Mouse (Mus musculus) liver, embryonic 13.5 days (tissue): ENCODE results near the gene Ube2c. TPM values are rescaled to one million over a fixed set of nuclear protein-coding genes. Genes with fewer than 3 reads are reported as not detected.
A peak's percentile ranks its signal among the peaks of the same experiment; 100 is the strongest.
"Not testable (repeated sequence)": the region's sequence is repeated elsewhere in the genome, so short reads cannot be mapped to it uniquely, and the experiment has no call there.

ENCODE experiments used
- ATAC-seq: fragments of 200-750 bp; cut with Nextera tagmentation; 2 replicates; pipeline ENCODE4 v1.8.0; 2017; ENCODE audit warnings: low read depth, mild to moderate bottlenecking, moderate number of reproducible peaks, moderate library complexity
- DNase-seq: peaks from one replicate; pipeline ENCODE4 v3.0.0; 2022
- H3K27ac ChIP-seq: fragments of 300-500 bp; sonication (generic); 2 replicates; pipeline ENCODE4 v1.5.1; 2015; ENCODE audit warnings: moderate library complexity, mild to moderate bottlenecking, inconsistent platforms
- H3K27me3 ChIP-seq: fragments of 300-500 bp; sonication (generic); 2 replicates; pipeline ENCODE4 v1.6.1; 2015; ENCODE audit warnings: mild to moderate bottlenecking, inconsistent platforms
- H3K36me3 ChIP-seq: fragments of 300-500 bp; sonication (generic); 2 replicates; pipeline ENCODE4 v1.6.1; 2015; ENCODE audit warnings: mild to moderate bottlenecking, inconsistent platforms
- H3K4me1 ChIP-seq: fragments of 300-500 bp; sonication (generic); replicated peaks from 2 replicates; pipeline ENCODE4 v1.6.1; 2015; ENCODE audit warnings: inconsistent platforms
- H3K4me2 ChIP-seq: fragments of 300-500 bp; sonication (generic); 2 replicates; pipeline ENCODE4 v1.6.1; 2015; ENCODE audit warnings: inconsistent platforms, mild to moderate bottlenecking, moderate library complexity
- H3K4me3 ChIP-seq: fragments of 300-500 bp; sonication (generic); replicated peaks from 2 replicates; pipeline ENCODE4 v1.5.1; 2015; ENCODE audit warnings: mild to moderate bottlenecking, inconsistent platforms
- H3K9ac ChIP-seq: fragments of 300-500 bp; sonication (generic); 2 replicates; pipeline ENCODE4 v1.6.1; 2015; ENCODE audit warnings: mild to moderate bottlenecking, inconsistent platforms
- H3K9me3 ChIP-seq: fragments of 300-500 bp; sonication (generic); replicated peaks from 2 replicates; pipeline ENCODE4 v1.6.1; 2016; ENCODE audit warnings: inconsistent platforms
- WGBS: fragments of 180-500 bp; shearing (Covaris S2); methylation state at CpG from one replicate; pipeline ENCODE4 v1.1.7; 2015; ENCODE audit not compliant: insufficient replicate concordance; 5-methylcytosine and 5-hydroxymethylcytosine counted together
- polyA plus RNA-seq: library from polyadenylated mRNA; unstranded; fragments of >200 nt; fragmentation: Nextera tagmentation; extraction: Ambion mirVana; gene quantifications from 2 replicates; pipeline ENCODE4 v1.2.1, GENCODE M21; 2015

The Ube2c gene
- polyA plus RNA-seq, 1 experiment from 2014 or later = 764 TPM

DNA sequence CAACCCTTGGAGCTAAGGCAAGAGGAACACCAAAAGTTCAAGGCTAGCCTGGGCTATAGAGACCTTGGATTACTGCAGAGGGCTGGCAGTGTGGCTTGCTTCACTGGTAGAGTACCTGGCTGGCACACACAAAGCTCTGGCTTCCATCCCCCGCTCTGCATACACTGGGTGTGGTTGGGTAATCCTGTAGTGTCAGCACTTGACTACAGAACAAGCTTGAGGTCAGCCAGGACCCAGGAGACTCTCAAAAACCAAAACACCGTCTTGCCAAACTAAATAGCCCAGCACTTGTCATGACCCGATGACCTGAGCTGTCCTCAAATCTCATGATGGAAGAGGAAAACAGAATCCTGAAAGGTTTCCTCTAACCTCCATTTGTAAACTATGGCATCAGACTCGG lies 20.8 kb downstream of the Ube2c start:
- no peaks in the 10 kb centered on the region for H3K9me3 ChIP-seq

DNA sequence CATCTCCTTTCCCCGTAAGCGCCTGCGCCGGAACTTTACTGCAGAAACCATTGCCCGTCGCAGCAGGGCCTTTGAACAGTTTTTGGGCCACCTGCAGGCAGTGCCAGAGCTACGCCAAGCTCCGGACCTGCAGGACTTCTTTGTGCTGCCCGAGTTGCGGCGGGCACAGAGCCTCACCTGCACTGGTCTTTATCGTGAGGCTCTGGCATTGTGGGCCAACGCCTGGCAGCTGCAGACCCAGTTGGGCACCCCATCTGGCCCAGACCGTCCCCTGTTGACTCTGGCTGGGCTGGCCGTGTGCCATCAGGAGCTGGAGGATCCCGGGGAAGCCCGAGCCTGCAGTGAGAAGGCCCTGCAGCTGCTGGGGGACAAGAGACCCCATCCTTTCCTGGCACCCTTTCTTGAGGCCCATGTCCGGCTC lies 22.2 kb downstream of the Ube2c start:
- Histone ChIP-seq H3K9ac (no peak overlapping the region), H3K9me3 (no peaks in the 10 kb centered on the region), H3K36me3 (peaks cover 72% of the 10 kb centered on the region), H3K4me1 (peaks cover 45% of the 10 kb centered on the region), H3K4me2 (no peak overlapping the region), H3K27ac (no peak overlapping the region), H3K27me3 (peaks cover 5% of the 10 kb centered on the region), H3K4me3 (no peak overlapping the region)
- ATAC-seq (no peak), DNase-seq (no peak)
- WGBS = 91% methylated on average over 18 of the region's 18 CpGs

More for the DNA sequence above, 20.8 kb downstream of the Ube2c start:
- Histone ChIP-seq H3K36me3 (peaks cover 58% of the 10 kb centered on the region), H3K4me2 (no peak overlapping the region), H3K4me3 (no peak overlapping the region), H3K4me1 (peaks cover 59% of the 10 kb centered on the region), H3K27ac (peak overlapping the region; percentile 51), H3K9ac (no peak overlapping the region), H3K27me3 (peaks cover 18% of the 10 kb centered on the region)
- 77% methylated on average over 4 of the region's 4 CpGs for WGBS
- DNase-seq = no peak
- no peak for ATAC-seq

DNA sequence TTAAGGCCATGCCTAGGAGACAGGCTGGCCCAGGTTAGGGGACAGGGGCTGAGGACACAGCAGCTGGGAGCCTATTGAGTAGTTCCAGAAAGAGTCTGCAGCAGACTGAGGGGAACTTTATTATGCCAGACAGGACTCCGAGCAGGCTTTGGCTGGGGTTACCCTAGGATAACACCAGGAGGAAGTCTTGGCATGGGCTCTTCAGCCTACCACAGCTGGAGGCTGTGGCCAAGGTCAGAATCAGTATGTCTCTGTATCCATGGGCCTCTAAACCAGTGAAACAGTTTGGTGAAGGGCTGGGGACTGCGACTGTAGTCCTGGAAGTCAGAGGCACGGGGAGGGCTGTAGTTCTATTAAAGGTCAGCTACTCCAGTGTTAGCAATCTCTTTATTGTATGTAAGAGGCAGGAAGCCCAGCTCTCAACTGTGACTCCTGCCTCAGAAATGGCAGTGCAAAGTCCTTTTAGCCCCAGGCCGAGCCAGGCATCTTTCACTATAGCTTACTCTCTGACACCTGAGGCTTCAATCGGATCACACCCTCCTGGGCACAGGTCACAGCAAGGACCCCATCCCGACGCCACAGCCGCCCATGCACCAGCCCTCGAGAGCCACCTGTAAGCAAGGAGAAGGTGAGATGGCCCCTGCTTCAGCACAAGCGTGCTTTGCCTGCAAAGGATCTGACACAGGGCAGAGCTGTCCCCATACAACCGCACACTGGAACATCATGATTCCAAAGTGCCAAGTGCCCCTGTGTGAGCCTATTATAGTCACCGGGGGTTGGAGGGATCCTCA lies 22.9 kb downstream of the Ube2c start:
- Histone ChIP-seq H3K9me3 (no peaks in the 10 kb centered on the region), H3K27ac (no peak overlapping the region), H3K4me1 (peaks cover 38% of the 10 kb centered on the region), H3K4me3 (no peak overlapping the region), H3K27me3 (no peaks in the 10 kb centered on the region), H3K36me3 (peaks cover 78% of the 10 kb centered on the region), H3K4me2 (no peak overlapping the region), H3K9ac (no peak overlapping the region)
- DNase-seq = no peak
- ATAC-seq = no peak
- WGBS = 86% methylated on average over 12 of the region's 12 CpGs

DNA sequence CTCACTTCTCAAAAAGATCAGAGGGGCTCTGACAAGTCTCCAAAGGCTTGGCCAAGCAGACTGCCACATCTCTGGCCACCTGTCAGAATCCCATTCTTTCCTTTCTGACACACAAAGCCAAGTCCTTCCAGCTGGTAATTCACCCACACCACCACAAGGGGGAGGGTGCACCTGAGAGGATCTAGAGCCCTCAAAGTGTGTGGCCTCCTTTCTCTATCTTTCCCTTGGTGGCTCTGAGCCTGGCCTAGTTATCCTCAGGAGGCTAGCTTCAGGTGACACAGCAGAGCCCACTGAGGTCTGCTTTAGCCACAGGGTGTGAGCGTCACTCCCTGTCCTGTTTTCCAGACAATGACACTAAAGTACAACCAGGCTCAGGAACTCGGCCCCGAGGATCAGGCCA lies 23.5 kb downstream of the Ube2c start:
- WGBS = 86% methylated on average over 3 of the region's 3 CpGs
- Histone ChIP-seq H3K9ac (no peak overlapping the region; the same call in 1 of the 2 replicates), H3K4me1 (peaks cover 31% of the 10 kb centered on the region), H3K27ac (0 out of 2 replicates have a peak overlapping the region, but pooled peaks have one; percentile 13), H3K4me3 (no peak overlapping the region), H3K4me2 (no peak overlapping the region), H3K36me3 (peaks cover 83% of the 10 kb centered on the region), H3K27me3 (no peaks in the 10 kb centered on the region), H3K9me3 (no peaks in the 10 kb centered on the region)
- DNase-seq (no peak), ATAC-seq (peak; percentile 34; the same call in 1 of the 2 replicates)

DNA sequence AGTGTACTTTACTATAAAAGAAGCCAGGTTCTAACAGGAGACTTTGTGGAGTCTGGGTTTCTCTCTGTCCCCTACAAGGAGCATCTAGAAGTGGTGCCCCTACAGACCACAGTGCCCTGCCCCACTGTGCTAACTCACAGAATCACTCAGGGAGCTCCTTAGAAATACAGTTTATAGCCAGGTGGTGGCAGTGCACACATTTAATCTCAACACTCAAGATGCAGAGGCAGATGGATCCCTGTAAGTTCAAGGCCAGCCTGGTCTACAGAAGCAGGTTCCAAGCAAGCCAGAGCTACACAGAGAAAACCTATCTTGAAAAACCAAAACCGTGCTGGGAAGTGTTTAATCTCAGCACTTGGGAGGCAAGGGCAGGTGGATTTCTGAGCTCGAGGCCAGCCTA lies 24.1 kb downstream of the Ube2c start:
- 81% methylated on average over 2 of the region's 2 CpGs for WGBS

DNA sequence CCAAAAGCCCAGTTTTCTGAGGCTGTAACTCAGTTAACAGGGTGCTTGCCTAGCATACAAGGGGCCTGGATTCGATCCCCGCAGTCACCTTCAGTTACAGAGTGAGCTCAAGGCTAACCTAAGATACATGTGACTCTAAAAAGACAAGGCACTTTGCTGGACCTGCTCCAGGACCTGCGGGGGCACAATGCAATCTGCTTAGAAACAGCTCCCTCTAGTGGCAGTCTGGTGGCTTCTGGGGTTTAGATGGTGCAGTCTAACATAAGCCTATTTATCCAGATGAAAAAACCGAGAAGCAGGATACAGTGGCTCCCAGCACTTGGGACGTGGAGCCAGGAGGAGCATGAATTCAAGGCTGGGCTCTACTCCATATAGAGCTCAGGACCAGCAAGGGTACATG lies 24.6 kb downstream of the Ube2c start:
- 38% methylated on average over 5 of the region's 5 CpGs for WGBS
- peaks cover 22% of the 10 kb centered on the region for H3K4me1 ChIP-seq
- ATAC-seq (peak; percentile 73), DNase-seq (peak; percentile 71)
- peaks cover 88% of the 10 kb centered on the region for H3K36me3 ChIP-seq
- no peak overlapping the region for H3K4me2 ChIP-seq
- no peak overlapping the region; the same call in 1 of the 2 replicates for H3K27ac ChIP-seq
- no peak overlapping the region for H3K4me3 ChIP-seq
- no peaks in the 10 kb centered on the region for H3K27me3 ChIP-seq
- H3K9me3 ChIP-seq = no peaks in the 10 kb centered on the region
- no peak overlapping the region for H3K9ac ChIP-seq

More for the DNA sequence above, 24.1 kb downstream of the Ube2c start:
- Histone ChIP-seq H3K4me1 (peaks cover 26% of the 10 kb centered on the region), H3K27me3 (no peaks in the 10 kb centered on the region), H3K9ac (no peak overlapping the region; the same call in 1 of the 2 replicates), H3K9me3 (no peaks in the 10 kb centered on the region), H3K36me3 (peaks cover 86% of the 10 kb centered on the region), H3K4me2 (no peak overlapping the region), H3K4me3 (no peak overlapping the region), H3K27ac (0 out of 2 replicates have a peak overlapping the region, but pooled peaks have one; percentile 13)
- ATAC-seq (no peak), DNase-seq (no peak)

DNA sequence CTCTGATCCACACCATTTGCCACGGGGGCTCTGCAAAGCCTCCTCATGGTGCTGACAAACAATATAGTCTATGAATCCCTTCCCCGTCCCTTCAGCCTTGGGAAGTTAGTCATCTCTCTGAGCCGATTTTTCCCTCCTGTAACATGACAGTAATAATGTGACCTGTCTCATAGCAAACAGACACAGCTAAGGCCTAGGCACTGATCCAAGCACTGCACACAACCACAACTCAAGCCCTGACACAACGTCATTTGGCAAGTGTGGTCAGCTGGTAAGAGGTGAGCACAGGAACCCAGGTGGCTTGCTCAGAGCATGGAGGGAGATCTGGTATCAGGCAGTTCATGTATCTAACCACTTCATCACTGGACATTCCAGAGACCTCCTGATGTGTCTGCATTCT lies 26.2 kb downstream of the Ube2c start:
- ATAC-seq (no peak), DNase-seq (no peak)
- WGBS = 72% methylated on average over 4 of the region's 4 CpGs
- Histone ChIP-seq H3K27ac (no peak overlapping the region), H3K4me1 (peaks cover 11% of the 10 kb centered on the region), H3K9ac (no peak overlapping the region), H3K4me2 (no peak overlapping the region), H3K36me3 (peaks cover 90% of the 10 kb centered on the region), H3K27me3 (no peaks in the 10 kb centered on the region), H3K9me3 (no peaks in the 10 kb centered on the region), H3K4me3 (no peak overlapping the region)

DNA sequence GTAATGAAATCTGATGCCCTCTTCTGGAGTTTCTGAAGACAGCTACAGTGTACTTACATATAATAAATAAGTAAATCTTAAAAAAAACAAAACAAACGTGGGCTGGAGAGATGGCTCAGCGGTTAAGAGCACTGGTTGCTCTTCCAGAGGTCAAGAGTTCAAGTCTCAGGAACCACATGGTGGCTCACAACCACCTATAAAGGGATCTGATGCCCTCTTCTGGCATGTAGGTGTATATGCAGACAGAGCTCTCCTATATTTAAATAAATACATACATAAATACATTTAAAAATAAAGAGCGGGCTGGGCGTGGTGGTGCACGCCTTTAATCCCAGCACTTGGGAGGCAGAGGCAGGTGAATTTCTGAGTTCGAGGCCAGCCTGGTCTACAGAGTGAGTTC lies 28.9 kb downstream of the Ube2c start:
- ATAC-seq, DNase-seq, H3K4me2 ChIP-seq, H3K27me3 ChIP-seq, H3K4me3 ChIP-seq, H3K27ac ChIP-seq, H3K9me3 ChIP-seq, H3K9ac ChIP-seq: not testable (repeated sequence)
- Histone ChIP-seq H3K4me1 (peaks cover 19% of the 10 kb centered on the region), H3K36me3 (peaks cover 83% of the 10 kb centered on the region)
- WGBS = 71% methylated on average over 6 of the region's 6 CpGs

DNA sequence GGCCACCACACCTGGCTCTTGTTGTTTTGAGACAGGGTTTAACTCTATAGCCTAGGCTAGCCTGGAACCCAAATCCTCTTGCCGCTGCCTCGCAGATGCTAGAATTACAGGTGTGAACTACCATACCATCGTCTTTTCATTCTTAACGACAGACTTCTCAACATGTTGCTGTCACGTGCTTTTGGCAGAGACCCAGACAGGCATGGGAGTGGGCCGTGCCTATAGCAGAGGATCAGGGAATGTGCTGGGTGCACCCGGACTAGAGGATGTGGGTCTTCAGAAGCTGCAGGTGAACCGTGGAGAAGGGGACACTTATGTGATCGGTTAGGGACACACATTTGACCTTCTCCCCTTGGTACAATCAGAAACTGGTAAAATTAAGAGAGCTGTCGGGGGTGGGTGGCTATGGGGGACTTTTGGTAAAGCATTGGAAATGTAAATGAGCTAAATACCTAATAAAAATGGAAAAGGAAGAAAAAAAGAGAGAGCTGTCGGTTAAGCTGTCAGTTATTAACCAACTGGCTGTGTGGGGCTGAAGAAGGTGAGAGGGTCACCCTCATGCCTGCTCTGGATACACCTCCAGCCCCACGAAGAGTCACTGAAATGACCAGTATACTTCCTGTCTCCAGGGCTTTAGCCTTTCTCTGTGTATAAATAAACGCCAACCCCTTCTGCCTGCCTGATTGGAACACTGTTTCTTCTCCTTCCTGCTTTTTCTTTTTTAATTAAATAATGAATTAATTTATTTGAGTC lies 30.7 kb downstream of the Ube2c start:
- H3K36me3 ChIP-seq = peaks cover 69% of the 10 kb centered on the region
- no peak overlapping the region for H3K4me3 ChIP-seq
- no peak overlapping the region for H3K4me2 ChIP-seq
- no peaks in the 10 kb centered on the region for H3K9me3 ChIP-seq
- ATAC-seq (no peak), DNase-seq (no peak)
- H3K4me1 ChIP-seq = peaks cover 16% of the 10 kb centered on the region
- no peak overlapping the region for H3K27ac ChIP-seq
- 81% methylated on average over 13 of the region's 13 CpGs for WGBS
- no peaks in the 10 kb centered on the region for H3K27me3 ChIP-seq
- no peak overlapping the region for H3K9ac ChIP-seq

DNA sequence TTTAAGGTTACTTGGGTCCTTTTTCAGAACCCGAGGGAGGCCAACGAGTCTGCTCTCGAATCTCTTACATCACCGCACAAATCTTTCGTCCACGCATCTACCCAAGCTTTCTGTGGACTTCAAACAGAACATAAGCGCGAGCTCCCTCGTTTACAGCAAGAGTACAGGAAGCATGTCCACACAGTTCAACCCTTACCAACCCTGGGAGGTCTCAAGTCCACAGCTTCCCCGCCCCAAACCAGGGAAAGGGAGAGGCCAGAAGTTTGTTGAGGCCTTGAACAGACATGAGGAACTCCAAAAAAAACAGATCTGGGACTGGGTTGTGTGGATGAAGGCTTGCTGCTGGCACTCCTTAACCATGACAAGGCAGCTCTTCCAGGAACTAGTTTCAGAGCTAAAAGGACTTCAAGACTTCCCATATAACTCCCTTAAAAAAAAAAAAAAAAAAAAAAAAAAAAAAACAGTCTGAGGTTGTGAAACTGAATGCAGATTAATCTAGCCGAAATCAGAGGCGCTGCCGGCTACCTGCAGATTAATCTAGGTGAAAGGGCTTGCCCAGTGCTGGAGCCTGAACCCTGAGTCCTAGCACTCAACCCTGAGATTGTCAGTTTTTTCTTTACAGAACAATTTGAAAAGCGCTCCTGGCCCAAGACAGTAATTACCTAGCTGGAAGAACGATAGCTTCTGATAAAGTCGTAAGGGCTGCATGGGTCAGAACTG lies 33.7 kb downstream of the Ube2c start:
- Histone ChIP-seq H3K4me1 (peaks cover 35% of the 10 kb centered on the region), H3K4me2 (peak overlapping the region; percentile 79), H3K36me3 (peaks cover 42% of the 10 kb centered on the region), H3K9me3 (no peaks in the 10 kb centered on the region), H3K9ac (peak overlapping the region; percentile 89), H3K27me3 (no peaks in the 10 kb centered on the region), H3K27ac (peak overlapping the region; percentile 87), H3K4me3 (peak overlapping the region; percentile 86)
- 76% methylated on average over 16 of the region's 16 CpGs for WGBS
- no peak for DNase-seq
- no peak for ATAC-seq

DNA sequence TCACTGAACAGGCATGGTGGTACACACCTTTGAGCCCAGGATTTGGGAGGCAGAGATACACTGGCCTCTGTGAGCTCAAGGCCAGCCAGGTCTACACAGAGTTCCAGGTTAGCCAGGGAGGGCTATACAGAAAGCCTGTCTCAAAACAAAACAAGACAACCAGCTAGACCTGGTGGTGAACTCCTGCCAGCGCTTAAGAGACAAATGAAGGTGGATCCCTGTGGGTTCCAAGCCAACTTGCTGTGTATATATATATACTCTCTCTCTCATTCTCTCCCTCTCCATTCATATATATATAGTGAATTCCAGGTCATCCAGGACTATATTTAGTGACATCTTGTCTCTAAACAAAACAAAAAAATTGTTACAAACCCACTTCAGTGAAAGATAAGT lies 34.2 kb downstream of the Ube2c start:
- DNase-seq (no peak), ATAC-seq (no peak)
- Histone ChIP-seq H3K27me3 (no peaks in the 10 kb centered on the region), H3K9ac (peak overlapping the region; percentile 89), H3K27ac (peak overlapping the region; percentile 87), H3K4me2 (peak overlapping the region; percentile 79), H3K9me3 (no peaks in the 10 kb centered on the region), H3K4me1 (peaks cover 35% of the 10 kb centered on the region), H3K36me3 (peaks cover 42% of the 10 kb centered on the region), H3K4me3 (peak overlapping the region; percentile 86)
- 57% methylated on average over 1 of the region's 1 CpGs for WGBS
